Mouse (Mus musculus): ENCODE measurements around the gene Dhcr7. TPM values are rescaled to one million over a fixed set of nuclear protein-coding genes. Genes with fewer than 3 reads are reported as not detected.

Dhcr7 gene
- polyA plus RNA-seq, 1 experiment from 2014 or later = 30.4 TPM

DNA sequence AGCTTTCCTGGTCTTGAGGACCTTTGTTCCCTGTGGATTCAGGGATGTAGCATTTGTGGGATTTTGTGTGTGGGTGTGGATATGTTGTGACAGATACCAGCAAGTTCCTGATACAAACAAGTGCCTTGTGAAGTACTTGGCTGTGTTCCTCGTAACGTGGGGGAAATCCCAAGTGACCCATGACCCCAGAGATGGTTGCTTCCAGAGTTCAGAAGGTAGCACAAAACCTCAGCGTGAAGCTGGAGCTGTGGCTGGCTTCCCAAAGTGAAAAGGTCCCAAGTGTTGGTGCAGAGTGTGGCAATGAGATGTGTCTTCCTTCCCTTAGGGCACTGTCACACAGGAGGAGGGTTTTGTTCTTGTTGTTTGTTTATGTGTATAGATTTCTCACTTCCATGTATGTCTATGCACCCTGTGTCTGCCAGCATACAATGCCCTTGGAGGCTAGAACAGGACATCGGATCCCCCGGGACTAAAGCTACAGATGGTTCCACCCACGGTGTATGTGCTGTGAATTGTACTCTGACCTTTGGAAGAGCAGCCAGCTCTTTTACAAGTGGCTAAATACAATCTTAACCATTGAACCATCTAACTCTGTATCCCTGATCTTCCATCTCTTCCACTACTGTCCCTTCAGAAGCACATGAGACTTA lies 30.5 kb upstream of the Dhcr7 start:
- ATAC-seq = peak; percentile 39
- Histone ChIP-seq H3K27ac (ENCODE audit: low read depth, low read length) (peak overlapping the region; percentile 46; the same call in 1 of the 2 replicates), H3K4me2 (replicated peaks; ENCODE audit: low read depth) (no peak overlapping the region), H3K9me3 (ENCODE audit: control insufficient read depth) (no peaks in the 10 kb centered on the region), H3K9ac (ENCODE audit: low read depth, low read length) (no peak overlapping the region), H3K36me3 (ENCODE audit: control insufficient read depth, insufficient read depth) (peaks cover 24% of the 10 kb centered on the region), H3K27me3 (replicated peaks; ENCODE audit: control insufficient read depth, insufficient read depth, low read length) (no peaks in the 10 kb centered on the region), H3K4me3 (ENCODE audit: low read depth, low read length) (no peak overlapping the region), H3K4me1 (replicated peaks; ENCODE audit: control insufficient read depth, insufficient read depth, low read length) (0 out of 2 replicates have a peak, but pooled peaks cover 4% of the 10 kb centered on the region)
- no peak for TF ChIP-seq CTCF (IDR thresholded peaks at IDR 0.05; ENCODE audit: low read depth)
- 37% methylated on average over 6 of the region's 6 CpGs for WGBS

DNA sequence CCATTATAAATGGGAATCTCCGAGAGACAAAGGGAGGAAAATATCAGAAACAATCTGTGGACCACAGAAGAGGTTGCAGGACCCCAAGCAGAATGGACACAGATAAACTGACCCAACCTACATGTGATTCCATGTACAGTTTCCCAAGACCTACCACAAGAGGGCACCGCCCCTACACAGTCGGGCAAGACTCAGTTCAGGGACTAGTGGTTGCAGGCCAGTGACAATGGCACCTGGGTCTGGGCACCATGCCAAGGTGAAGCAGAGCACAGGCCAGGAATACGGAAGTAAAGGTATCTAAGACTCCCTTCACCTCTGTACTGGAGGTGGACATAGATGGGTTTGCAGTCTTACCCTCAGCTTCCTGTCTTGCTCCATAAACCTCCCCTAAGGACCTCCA lies 29.8 kb upstream of the Dhcr7 start:
- 51% methylated on average over 4 of the region's 4 CpGs for WGBS
- no peak overlapping the region for H3K9ac ChIP-seq (ENCODE audit: low read depth, low read length)
- peak; percentile 87 for ATAC-seq
- no peak overlapping the region for H3K4me3 ChIP-seq (ENCODE audit: low read depth, low read length)
- 0 out of 2 replicates have a peak overlapping the region, but pooled peaks have one; percentile 46 for H3K27ac ChIP-seq (ENCODE audit: low read depth, low read length)
- peaks cover 31% of the 10 kb centered on the region for H3K36me3 ChIP-seq (ENCODE audit: control insufficient read depth, insufficient read depth)
- peak; percentile 90 for TF ChIP-seq CTCF (IDR thresholded peaks at IDR 0.05; ENCODE audit: low read depth)
- H3K4me2 ChIP-seq (replicated peaks; ENCODE audit: low read depth) = no peak overlapping the region
- H3K4me1 ChIP-seq (replicated peaks; ENCODE audit: control insufficient read depth, insufficient read depth, low read length) = 0 out of 2 replicates have a peak, but pooled peaks cover 4% of the 10 kb centered on the region
- H3K9me3 ChIP-seq (ENCODE audit: control insufficient read depth) = no peaks in the 10 kb centered on the region
- no peaks in the 10 kb centered on the region for H3K27me3 ChIP-seq (replicated peaks; ENCODE audit: control insufficient read depth, insufficient read depth, low read length)

DNA sequence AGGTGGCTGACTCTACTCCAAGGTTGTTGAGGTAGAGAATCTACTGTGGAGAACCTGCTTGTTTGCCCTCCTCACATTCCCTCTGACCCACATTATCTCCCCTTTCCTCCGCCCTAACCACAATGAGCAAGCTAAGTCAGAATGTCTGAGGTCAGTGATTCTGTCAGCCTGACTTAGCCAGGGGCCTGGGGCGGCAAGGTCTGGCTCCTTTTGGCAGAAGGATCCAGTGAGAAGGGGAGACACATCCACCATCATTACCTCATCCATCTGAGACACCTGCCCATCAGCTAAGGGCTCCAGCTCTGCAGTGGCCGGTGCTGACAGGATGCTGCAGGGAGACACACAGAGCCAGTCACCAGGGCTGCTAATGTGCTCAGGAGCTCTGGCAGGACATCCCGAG lies 24.2 kb upstream of the Dhcr7 start:
- no peak overlapping the region for H3K9ac ChIP-seq (ENCODE audit: low read depth, low read length)
- 91% methylated on average over 4 of the region's 4 CpGs for WGBS
- no peak for TF ChIP-seq CTCF (IDR thresholded peaks at IDR 0.05; ENCODE audit: low read depth)
- no peaks in the 10 kb centered on the region for H3K4me1 ChIP-seq (replicated peaks; ENCODE audit: control insufficient read depth, insufficient read depth, low read length)
- no peak overlapping the region for H3K27ac ChIP-seq (ENCODE audit: low read depth, low read length)
- no peak overlapping the region for H3K4me2 ChIP-seq (replicated peaks; ENCODE audit: low read depth)
- no peaks in the 10 kb centered on the region for H3K27me3 ChIP-seq (replicated peaks; ENCODE audit: control insufficient read depth, insufficient read depth, low read length)
- ATAC-seq = no peak
- no peak overlapping the region for H3K4me3 ChIP-seq (ENCODE audit: low read depth, low read length)
- H3K9me3 ChIP-seq (ENCODE audit: control insufficient read depth) = no peaks in the 10 kb centered on the region
- H3K36me3 ChIP-seq (ENCODE audit: control insufficient read depth, insufficient read depth) = peaks cover 84% of the 10 kb centered on the region

DNA sequence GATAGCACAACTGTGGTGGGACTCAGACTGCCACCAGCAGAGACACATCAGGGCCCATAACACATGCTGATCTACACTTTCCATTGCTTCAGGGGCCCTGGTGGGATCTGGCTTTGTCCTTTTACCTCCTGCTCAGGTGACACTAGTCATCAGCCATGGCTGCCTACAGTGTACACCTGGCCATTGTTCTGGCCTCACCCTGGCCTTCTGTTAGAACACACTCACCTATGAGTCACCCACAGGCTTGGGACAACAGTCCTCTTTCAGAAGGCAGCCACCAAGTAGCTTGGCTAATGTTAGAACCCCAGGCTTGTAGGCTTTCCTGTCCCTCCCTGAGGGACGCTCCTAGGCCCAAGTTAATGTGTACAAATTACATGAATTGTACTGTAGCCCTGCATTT lies 22.2 kb upstream of the Dhcr7 start:
- WGBS = 61% methylated on average over 1 of the region's 1 CpGs
- TF ChIP-seq CTCF (IDR thresholded peaks at IDR 0.05; ENCODE audit: low read depth) = no peak

DNA sequence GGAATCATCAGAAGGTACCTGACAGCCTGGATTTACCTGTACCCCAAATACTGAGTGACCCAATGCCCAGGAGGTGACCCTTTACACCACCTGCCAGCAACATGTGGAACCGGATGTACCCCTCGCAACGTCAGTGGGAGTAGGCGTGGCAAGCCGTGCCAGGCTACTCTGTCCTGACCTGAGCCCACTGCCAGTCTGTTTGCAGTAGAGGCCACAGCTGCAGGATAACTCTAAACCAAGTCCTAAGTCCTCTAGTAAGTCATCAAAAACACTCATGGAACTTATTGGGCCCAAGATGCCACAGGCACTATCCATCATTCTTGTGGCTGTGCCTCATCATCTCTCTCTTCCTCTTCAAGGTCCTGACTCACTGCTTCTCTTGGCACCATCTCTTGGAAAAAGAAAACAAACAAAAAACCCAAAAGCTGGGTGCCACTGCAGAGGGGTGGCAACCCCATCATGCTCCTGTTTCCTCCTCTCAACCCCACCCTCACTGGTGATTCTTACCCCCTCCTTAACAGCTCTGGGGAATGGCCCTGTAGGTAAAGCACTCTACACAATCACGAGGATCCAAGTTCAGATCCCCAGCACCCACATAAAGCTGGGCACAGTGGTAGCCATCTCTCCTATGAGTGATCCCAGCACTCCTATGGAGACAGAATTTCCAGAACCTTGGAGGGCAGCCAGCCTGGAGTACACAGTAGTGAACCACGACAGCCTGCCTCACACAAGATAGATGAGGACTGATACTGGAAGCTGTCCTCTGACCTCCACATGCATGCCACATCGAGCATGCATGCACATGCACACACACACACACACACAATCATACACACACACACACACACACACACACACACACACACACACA lies 21.5 kb upstream of the Dhcr7 start:
- no peak for TF ChIP-seq CTCF (IDR thresholded peaks at IDR 0.05; ENCODE audit: low read depth)
- H3K4me3 ChIP-seq (ENCODE audit: low read depth, low read length) = no peak overlapping the region
- 82% methylated on average over 8 of the region's 8 CpGs for WGBS
- H3K4me1 ChIP-seq (replicated peaks; ENCODE audit: control insufficient read depth, insufficient read depth, low read length) = no peaks in the 10 kb centered on the region; the same call in none of the 2 replicates
- H3K27ac ChIP-seq (ENCODE audit: low read depth, low read length) = no peak overlapping the region
- no peak overlapping the region for H3K9ac ChIP-seq (ENCODE audit: low read depth, low read length)
- no peaks in the 10 kb centered on the region for H3K9me3 ChIP-seq (ENCODE audit: control insufficient read depth)
- H3K36me3 ChIP-seq (ENCODE audit: control insufficient read depth, insufficient read depth) = peaks cover 86% of the 10 kb centered on the region
- no peak overlapping the region for H3K4me2 ChIP-seq (replicated peaks; ENCODE audit: low read depth)
- ATAC-seq = no peak
- H3K27me3 ChIP-seq (replicated peaks; ENCODE audit: control insufficient read depth, insufficient read depth, low read length) = no peaks in the 10 kb centered on the region

More for the DNA sequence above, 22.2 kb upstream of the Dhcr7 start:
- peaks cover 86% of the 10 kb centered on the region for H3K36me3 ChIP-seq (ENCODE audit: control insufficient read depth, insufficient read depth)
- H3K9me3 ChIP-seq (ENCODE audit: control insufficient read depth) = no peaks in the 10 kb centered on the region
- H3K27me3 ChIP-seq (replicated peaks; ENCODE audit: control insufficient read depth, insufficient read depth, low read length) = no peaks in the 10 kb centered on the region
- no peak overlapping the region for H3K4me3 ChIP-seq (ENCODE audit: low read depth, low read length)
- H3K27ac ChIP-seq (ENCODE audit: low read depth, low read length) = peak overlapping the region; percentile 28
- peak; percentile 37; the same call in 1 of the 2 replicates for ATAC-seq
- H3K4me2 ChIP-seq (replicated peaks; ENCODE audit: low read depth) = no peak overlapping the region
- no peaks in the 10 kb centered on the region; the same call in none of the 2 replicates for H3K4me1 ChIP-seq (replicated peaks; ENCODE audit: control insufficient read depth, insufficient read depth, low read length)
- H3K9ac ChIP-seq (ENCODE audit: low read depth, low read length) = no peak overlapping the region

DNA sequence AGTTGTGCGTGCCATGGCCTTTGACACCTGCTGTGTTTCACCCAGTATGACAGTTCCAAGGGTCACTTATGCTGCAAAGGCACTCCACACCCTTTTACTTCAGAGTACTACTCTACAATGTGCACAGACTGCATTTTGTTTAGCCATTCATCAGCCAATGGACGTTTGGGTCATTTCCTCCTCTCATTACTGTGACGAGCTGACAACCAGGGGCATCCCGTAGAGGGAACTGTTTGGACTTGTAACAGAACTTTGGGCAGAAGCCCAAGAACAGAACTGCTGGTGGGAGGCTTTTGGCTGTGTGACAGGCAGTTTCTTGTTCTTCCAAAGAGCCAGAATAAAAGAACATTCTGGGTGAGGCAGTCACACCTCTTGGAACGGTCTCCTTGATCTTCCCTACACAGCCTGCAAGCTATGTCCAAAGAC lies 17.7 kb upstream of the Dhcr7 start:
- TF ChIP-seq CTCF (IDR thresholded peaks at IDR 0.05; ENCODE audit: low read depth) = no peak
- WGBS = 31% methylated on average over 5 of the region's 5 CpGs
- H3K36me3 ChIP-seq (ENCODE audit: control insufficient read depth, insufficient read depth) = peaks cover 86% of the 10 kb centered on the region
- ATAC-seq = peak; percentile 75
- no peak overlapping the region for H3K4me3 ChIP-seq (ENCODE audit: low read depth, low read length)
- H3K4me1 ChIP-seq (replicated peaks; ENCODE audit: control insufficient read depth, insufficient read depth, low read length) = no peaks in the 10 kb centered on the region; the same call in none of the 2 replicates
- H3K9me3 ChIP-seq (ENCODE audit: control insufficient read depth) = no peaks in the 10 kb centered on the region
- H3K27me3 ChIP-seq (replicated peaks; ENCODE audit: control insufficient read depth, insufficient read depth, low read length) = no peaks in the 10 kb centered on the region
- no peak overlapping the region for H3K27ac ChIP-seq (ENCODE audit: low read depth, low read length)
- no peak overlapping the region for H3K9ac ChIP-seq (ENCODE audit: low read depth, low read length)
- no peak overlapping the region for H3K4me2 ChIP-seq (replicated peaks; ENCODE audit: low read depth)
